Mouse (Mus musculus) adrenal gland, postnatal 0 days (tissue): ENCODE measurements around the gene Olfr229. TPM values are rescaled to one million over a fixed set of nuclear protein-coding genes. Genes with fewer than 3 reads are reported as not detected.

Experiments
- polyA plus RNA-seq: library from polyadenylated mRNA; unstranded; fragments of >200 nt; fragmentation: Nextera tagmentation; extraction: Ambion mirVana; gene quantifications from 2 replicates; pipeline ENCODE4 v1.2.1, GENCODE M21; 2015

Gene Olfr229
- polyA plus RNA-seq, result not detected in 2 replicates

DNA sequence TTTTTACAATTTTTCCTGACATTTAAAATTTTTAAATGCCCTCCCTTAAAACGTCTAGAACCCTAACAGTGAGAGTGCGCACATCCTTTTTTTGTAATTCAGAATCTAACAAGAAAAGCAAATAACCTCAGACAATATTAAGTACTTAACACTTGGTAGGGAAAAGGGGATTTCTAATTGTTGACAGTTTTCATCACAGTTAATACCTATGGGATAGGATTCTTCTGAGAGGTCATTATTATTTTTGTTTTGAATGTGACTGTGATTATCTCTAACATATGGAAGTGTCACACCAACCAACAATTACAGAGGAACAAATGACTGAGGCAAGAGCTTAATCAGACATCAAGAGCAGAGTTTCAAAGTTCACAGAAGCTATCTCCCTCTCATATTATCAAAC is at the start of gene Olfr229:
Olfr229 (plus strand) TSS at position 301 of the 400 bp plus-strand sequence.

DNA sequence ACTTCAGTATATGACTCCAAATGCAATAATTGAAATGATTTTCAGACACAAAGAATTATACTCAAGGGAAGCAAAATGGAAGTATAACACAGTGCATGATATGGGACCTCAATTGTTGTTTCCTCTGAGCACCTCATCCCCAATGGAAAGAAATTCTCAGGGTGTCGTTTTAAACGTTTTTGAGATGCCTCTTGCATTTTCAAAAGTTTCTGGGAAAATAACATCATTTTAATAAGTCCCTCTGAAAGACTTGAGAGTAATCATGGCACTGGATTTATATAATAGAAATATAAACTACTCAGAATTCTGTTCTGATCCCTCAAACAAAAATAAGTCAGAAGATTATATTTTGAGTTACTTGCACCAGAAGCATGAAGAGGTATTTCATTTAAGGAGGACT is 41.0 kb upstream of the Olfr229 start, which contains the start of gene Olfr972:
Olfr972 (plus strand) TSS at position 301 of the 400 bp plus-strand sequence.

GRCm38 (mm10) chr9:39937201-39937600 is 30.1 kb downstream of the Olfr229 start, which contains the start of gene Olfr974:
Gene Olfr974 (plus strand): TSS chr9:39937501.

GRCm38 (mm10) chr9:39951946-39952345 is 44.8 kb downstream of the Olfr229 start, which contains the start of gene Olfr975:
Gene Olfr975 (minus strand): TSS chr9:39952046.

GRCm38 (mm10) chr9:39961033-39961432 is 53.9 kb downstream of the Olfr229 start, which contains the start of gene Olfr976:
Gene Olfr976 (minus strand): TSS chr9:39961133.

Other genes starting within 250 kb of the Olfr229 start
- gene Olfr963, start 240.1 kb upstream of the Olfr229 start, polyA plus RNA-seq, result not detected in 2 replicates
- gene Olfr149, start 200.2 kb upstream of the Olfr229 start, polyA plus RNA-seq, result not detected in 2 replicates
- gene Olfr965, start 196.0 kb upstream of the Olfr229 start, polyA plus RNA-seq, result not detected in 2 replicates
- not detected in 2 replicates for gene Olfr150, start 176.4 kb upstream of the Olfr229 start, polyA plus RNA-seq
- not detected in 2 replicates for gene Olfr967, start 161.1 kb upstream of the Olfr229 start, polyA plus RNA-seq
- not detected in 2 replicates for gene Olfr968, start 124.1 kb upstream of the Olfr229 start, polyA plus RNA-seq
- gene Olfr969, start 116.4 kb upstream of the Olfr229 start, polyA plus RNA-seq, result not detected in 2 replicates
- not detected in 2 replicates for gene Olfr970, start 98.5 kb upstream of the Olfr229 start, polyA plus RNA-seq
- gene Olfr971, start 70.5 kb upstream of the Olfr229 start, polyA plus RNA-seq, result not detected in 2 replicates
- not detected in 2 replicates for gene Olfr972, start 40.9 kb upstream of the Olfr229 start, polyA plus RNA-seq
- not detected in 2 replicates for gene Olfr974, start 30.2 kb downstream of the Olfr229 start, polyA plus RNA-seq
- not detected in 2 replicates for gene Olfr975, start 44.7 kb downstream of the Olfr229 start, polyA plus RNA-seq
- not detected in 2 replicates for gene Olfr976, start 53.8 kb downstream of the Olfr229 start, polyA plus RNA-seq
- not detected in 2 replicates for gene Olfr978, start 84.8 kb downstream of the Olfr229 start, polyA plus RNA-seq
- gene Olfr979, start 96.1 kb downstream of the Olfr229 start, polyA plus RNA-seq, result not detected in 2 replicates
- gene Olfr980, start 102.2 kb downstream of the Olfr229 start, polyA plus RNA-seq, result not detected in 2 replicates
- not detected in 2 replicates for gene Olfr981, start 114.1 kb downstream of the Olfr229 start, polyA plus RNA-seq
- not detected in 2 replicates for gene Olfr982, start 166.5 kb downstream of the Olfr229 start, polyA plus RNA-seq
- gene Olfr983, start 186.3 kb downstream of the Olfr229 start, polyA plus RNA-seq, result not detected in 2 replicates
- gene Olfr984, start 206.9 kb downstream of the Olfr229 start, polyA plus RNA-seq, result not detected in 2 replicates
- gene Olfr985, start 222.8 kb downstream of the Olfr229 start, polyA plus RNA-seq, result not detected in 2 replicates
- gene Tmem225, start 240.8 kb downstream of the Olfr229 start, polyA plus RNA-seq, result 0.18 TPM in 1 of 2 replicates, not detected in the other